Mouse (Mus musculus): Measurements from ENCODE around the gene Cdh13. TPM values are rescaled to one million over a fixed set of nuclear protein-coding genes. Genes with fewer than 3 reads are reported as not detected.

Gene Cdh13
- polyA plus RNA-seq, 1 experiment from 2014 or later = 24.3 TPM

DNA sequence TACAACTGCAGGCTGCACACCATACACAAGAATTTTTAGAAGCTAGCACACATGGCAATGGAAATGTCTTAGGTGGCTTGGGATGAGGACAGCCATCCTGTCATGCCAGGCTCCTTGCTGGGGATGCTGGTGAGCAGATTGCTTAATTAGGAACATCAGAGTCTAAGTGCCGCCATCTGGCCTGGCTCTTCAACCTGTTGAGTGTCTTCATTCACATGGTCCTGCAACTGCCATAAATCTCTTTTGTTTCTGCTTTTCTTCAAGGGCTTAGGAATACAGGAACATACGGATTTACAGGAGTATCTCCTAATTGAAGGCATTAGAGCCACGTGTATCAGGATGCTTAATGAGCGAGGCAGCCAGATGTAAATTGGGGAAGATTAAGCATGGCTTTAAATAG lies 233.5 kb downstream of the Cdh13 start:
- H3K27ac ChIP-seq (replicated peaks; ENCODE audit: low read depth, low read length) = no peak overlapping the region
- no peaks in the 10 kb centered on the region for H3K9me3 ChIP-seq (ENCODE audit: control insufficient read depth, low read length)
- H3K9ac ChIP-seq (ENCODE audit: low read depth, low read length) = no peak overlapping the region
- no peaks in the 10 kb centered on the region for H3K36me3 ChIP-seq (ENCODE audit: control insufficient read depth, insufficient read depth, low read length)
- DNase-seq (ENCODE audit: low spot score) (peak; percentile 2), ATAC-seq (ENCODE audit: low read depth) (no peak)
- no peak overlapping the region for H3K4me3 ChIP-seq (ENCODE audit: low read depth, low read length)
- no peak overlapping the region for H3K4me2 ChIP-seq (ENCODE audit: low read depth, low read length)
- H3K27me3 ChIP-seq (replicated peaks; ENCODE audit: control insufficient read depth, insufficient read depth, low read length) = no peaks in the 10 kb centered on the region
- 54% methylated on average over 4 of the region's 4 CpGs for WGBS
- H3K4me1 ChIP-seq (ENCODE audit: control insufficient read depth, insufficient read depth, low read length) = peaks cover 15% of the 10 kb centered on the region

- 0 out of 2 replicates have a peak overlapping the region, but pooled peaks have one; percentile 12 for H3K4me2 ChIP-seq (ENCODE audit: low read depth, low read length)
- H3K36me3 ChIP-seq (ENCODE audit: control insufficient read depth, insufficient read depth, low read length) = no peaks in the 10 kb centered on the region
- no peaks in the 10 kb centered on the region for H3K27me3 ChIP-seq (replicated peaks; ENCODE audit: control insufficient read depth, insufficient read depth, low read length)
- peak overlapping the region; percentile 52; the same call in 1 of the 2 replicates for H3K27ac ChIP-seq (replicated peaks; ENCODE audit: low read depth, low read length)
- ATAC-seq (ENCODE audit: low read depth) (no peak), DNase-seq (ENCODE audit: low spot score) (peak; percentile 86)
- H3K4me3 ChIP-seq (ENCODE audit: low read depth, low read length) = no peak overlapping the region
- 47% methylated on average over 13 of the region's 13 CpGs for WGBS
- no peaks in the 10 kb centered on the region for H3K9me3 ChIP-seq (ENCODE audit: control insufficient read depth, low read length)
- no peak overlapping the region for H3K9ac ChIP-seq (ENCODE audit: low read depth, low read length)
- peaks cover 15% of the 10 kb centered on the region for H3K4me1 ChIP-seq (ENCODE audit: control insufficient read depth, insufficient read depth, low read length)
Observed at GRCm38 (mm10) chr8:118518030-118518741, 234.7 kb downstream of the Cdh13 start.

GRCm38 (mm10) chr8:118518742-118519102 lies 235.2 kb downstream of the Cdh13 start:
- no peaks in the 10 kb centered on the region for H3K9me3 ChIP-seq (ENCODE audit: control insufficient read depth, low read length)
- H3K9ac ChIP-seq (ENCODE audit: low read depth, low read length) = no peak overlapping the region
- H3K4me1 ChIP-seq (ENCODE audit: control insufficient read depth, insufficient read depth, low read length) = peaks cover 15% of the 10 kb centered on the region
- peak overlapping the region; percentile 52 for H3K27ac ChIP-seq (replicated peaks; ENCODE audit: low read depth, low read length)
- no peak overlapping the region for H3K4me3 ChIP-seq (ENCODE audit: low read depth, low read length)
- no peak overlapping the region for H3K4me2 ChIP-seq (ENCODE audit: low read depth, low read length)
- ATAC-seq (ENCODE audit: low read depth) (no peak), DNase-seq (ENCODE audit: low spot score) (no peak)
- H3K36me3 ChIP-seq (ENCODE audit: control insufficient read depth, insufficient read depth, low read length) = no peaks in the 10 kb centered on the region
- WGBS = 30% methylated on average over 3 of the region's 3 CpGs
- no peaks in the 10 kb centered on the region for H3K27me3 ChIP-seq (replicated peaks; ENCODE audit: control insufficient read depth, insufficient read depth, low read length)

- Histone ChIP-seq H3K4me1 (ENCODE audit: control insufficient read depth, insufficient read depth, low read length) (peaks cover 1% of the 10 kb centered on the region; the same call in 1 of the 2 replicates), H3K9ac (ENCODE audit: low read depth, low read length) (no peak overlapping the region), H3K27me3 (replicated peaks; ENCODE audit: control insufficient read depth, insufficient read depth, low read length) (no peaks in the 10 kb centered on the region), H3K4me3 (ENCODE audit: low read depth, low read length) (no peak overlapping the region), H3K4me2 (ENCODE audit: low read depth, low read length) (no peak overlapping the region), H3K27ac (replicated peaks; ENCODE audit: low read depth, low read length) (no peak overlapping the region), H3K36me3 (ENCODE audit: control insufficient read depth, insufficient read depth, low read length) (no peaks in the 10 kb centered on the region), H3K9me3 (ENCODE audit: control insufficient read depth, low read length) (no peaks in the 10 kb centered on the region)
- ATAC-seq (ENCODE audit: low read depth) = no peak
- 70% methylated on average over 1 of the region's 1 CpGs for WGBS
- DNase-seq (ENCODE audit: low spot score) = no peak
Observed at GRCm38 (mm10) chr8:118523922-118524321, 240.4 kb downstream of the Cdh13 start.

DNA sequence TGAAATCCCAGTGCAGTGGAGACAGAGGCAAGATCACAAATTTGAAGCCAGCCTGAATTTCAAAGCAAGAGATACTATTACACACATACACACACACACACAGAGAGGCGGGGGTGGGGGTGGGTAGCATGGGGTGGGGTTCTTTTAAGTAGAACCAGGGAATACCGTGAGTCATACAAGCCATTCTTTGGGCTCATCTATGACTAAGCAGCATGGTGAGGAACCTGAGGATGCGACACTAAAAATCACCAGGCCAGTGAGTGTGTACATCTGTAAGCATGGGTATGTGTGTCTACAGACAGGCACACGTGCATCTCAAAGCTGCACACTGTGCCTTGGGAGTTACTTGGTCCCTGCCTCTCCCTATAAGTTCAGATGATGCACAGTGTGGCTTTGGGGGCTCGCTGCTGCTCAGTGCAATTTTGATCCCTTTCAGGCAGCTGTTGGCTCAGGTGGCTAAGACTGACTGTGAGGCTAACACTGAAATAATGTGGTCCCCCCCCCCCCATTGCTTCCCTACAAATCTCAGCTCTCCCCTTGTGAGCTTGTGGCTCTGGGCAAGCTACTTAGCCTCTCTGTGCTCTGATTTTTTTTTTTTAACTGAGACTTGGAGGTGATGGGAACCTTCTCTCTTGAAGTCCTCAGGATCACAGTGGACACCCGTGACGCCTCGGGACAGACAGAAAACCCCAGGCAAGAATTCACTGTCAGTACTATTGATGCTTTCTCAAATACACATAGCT lies 255.5 kb downstream of the Cdh13 start:
- 47% methylated on average over 8 of the region's 8 CpGs for WGBS
- ATAC-seq (ENCODE audit: low read depth) = no peak
- Histone ChIP-seq H3K9ac (ENCODE audit: low read depth, low read length) (no peak overlapping the region), H3K9me3 (ENCODE audit: control insufficient read depth, low read length) (no peaks in the 10 kb centered on the region), H3K4me1 (ENCODE audit: control insufficient read depth, insufficient read depth, low read length) (no peaks in the 10 kb centered on the region; the same call in 1 of the 2 replicates), H3K27ac (replicated peaks; ENCODE audit: low read depth, low read length) (no peak overlapping the region), H3K27me3 (replicated peaks; ENCODE audit: control insufficient read depth, insufficient read depth, low read length) (no peaks in the 10 kb centered on the region), H3K36me3 (ENCODE audit: control insufficient read depth, insufficient read depth, low read length) (no peaks in the 10 kb centered on the region), H3K4me2 (ENCODE audit: low read depth, low read length) (no peak overlapping the region), H3K4me3 (ENCODE audit: low read depth, low read length) (no peak overlapping the region)
- peak; percentile 5 for DNase-seq (ENCODE audit: low spot score)

GRCm38 (mm10) chr8:118539559-118539819 lies 256.0 kb downstream of the Cdh13 start:
- no peak overlapping the region for H3K9ac ChIP-seq (ENCODE audit: low read depth, low read length)
- H3K9me3 ChIP-seq (ENCODE audit: control insufficient read depth, low read length) = no peaks in the 10 kb centered on the region
- 11% methylated on average over 5 of the region's 5 CpGs for WGBS
- no peaks in the 10 kb centered on the region; the same call in 1 of the 2 replicates for H3K4me1 ChIP-seq (ENCODE audit: control insufficient read depth, insufficient read depth, low read length)
- H3K27ac ChIP-seq (replicated peaks; ENCODE audit: low read depth, low read length) = no peak overlapping the region
- H3K36me3 ChIP-seq (ENCODE audit: control insufficient read depth, insufficient read depth, low read length) = no peaks in the 10 kb centered on the region
- H3K4me2 ChIP-seq (ENCODE audit: low read depth, low read length) = no peak overlapping the region
- ATAC-seq (ENCODE audit: low read depth) = no peak
- H3K4me3 ChIP-seq (ENCODE audit: low read depth, low read length) = no peak overlapping the region
- no peaks in the 10 kb centered on the region for H3K27me3 ChIP-seq (replicated peaks; ENCODE audit: control insufficient read depth, insufficient read depth, low read length)
- peak; percentile 51 for DNase-seq (ENCODE audit: low spot score)

GRCm38 (mm10) chr8:118539941-118540340 lies 256.4 kb downstream of the Cdh13 start:
- Histone ChIP-seq H3K27ac (replicated peaks; ENCODE audit: low read depth, low read length) (no peak overlapping the region), H3K4me3 (ENCODE audit: low read depth, low read length) (no peak overlapping the region), H3K4me1 (ENCODE audit: control insufficient read depth, insufficient read depth, low read length) (no peaks in the 10 kb centered on the region; the same call in 1 of the 2 replicates), H3K27me3 (replicated peaks; ENCODE audit: control insufficient read depth, insufficient read depth, low read length) (no peaks in the 10 kb centered on the region), H3K9me3 (ENCODE audit: control insufficient read depth, low read length) (no peaks in the 10 kb centered on the region), H3K9ac (ENCODE audit: low read depth, low read length) (no peak overlapping the region), H3K4me2 (ENCODE audit: low read depth, low read length) (no peak overlapping the region), H3K36me3 (ENCODE audit: control insufficient read depth, insufficient read depth, low read length) (no peaks in the 10 kb centered on the region)
- no peak for DNase-seq (ENCODE audit: low spot score)
- ATAC-seq (ENCODE audit: low read depth) = no peak
- WGBS = 56% methylated on average over 4 of the region's 4 CpGs

DNA sequence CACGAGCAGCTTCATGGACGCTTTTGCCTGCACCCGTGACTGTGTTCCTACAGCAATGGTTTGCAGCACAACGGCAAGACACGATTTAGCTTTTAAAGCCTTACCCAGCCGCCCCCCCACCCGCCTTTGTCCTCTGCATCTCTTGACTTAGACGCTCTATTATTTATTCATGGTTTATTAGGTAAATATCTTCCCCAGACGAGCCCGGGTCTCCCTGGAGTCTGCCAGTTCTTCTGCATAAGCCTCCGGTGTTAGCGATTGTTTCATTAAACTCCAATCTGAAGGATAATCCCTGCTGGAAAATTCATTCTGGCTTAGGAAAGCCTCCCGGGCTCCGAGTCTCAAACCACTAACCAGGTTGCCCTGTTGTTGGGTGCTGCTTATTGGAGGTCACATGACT lies 268.9 kb downstream of the Cdh13 start:
- H3K27ac ChIP-seq (replicated peaks; ENCODE audit: low read depth, low read length) = no peak overlapping the region
- DNase-seq (ENCODE audit: low spot score) (no peak), ATAC-seq (ENCODE audit: low read depth) (no peak)
- H3K4me3 ChIP-seq (ENCODE audit: low read depth, low read length) = no peak overlapping the region
- no peaks in the 10 kb centered on the region for H3K36me3 ChIP-seq (ENCODE audit: control insufficient read depth, insufficient read depth, low read length)
- H3K9me3 ChIP-seq (ENCODE audit: control insufficient read depth, low read length) = no peaks in the 10 kb centered on the region
- H3K4me2 ChIP-seq (ENCODE audit: low read depth, low read length) = no peak overlapping the region
- H3K9ac ChIP-seq (ENCODE audit: low read depth, low read length) = no peak overlapping the region
- 83% methylated on average over 14 of the region's 14 CpGs for WGBS
- no peaks in the 10 kb centered on the region for H3K4me1 ChIP-seq (ENCODE audit: control insufficient read depth, insufficient read depth, low read length)
- H3K27me3 ChIP-seq (replicated peaks; ENCODE audit: control insufficient read depth, insufficient read depth, low read length) = no peaks in the 10 kb centered on the region

- Histone ChIP-seq H3K4me3 (ENCODE audit: low read depth, low read length) (no peak overlapping the region), H3K9ac (ENCODE audit: low read depth, low read length) (no peak overlapping the region), H3K4me2 (ENCODE audit: low read depth, low read length) (no peak overlapping the region), H3K9me3 (ENCODE audit: control insufficient read depth, low read length) (no peaks in the 10 kb centered on the region), H3K36me3 (ENCODE audit: control insufficient read depth, insufficient read depth, low read length) (no peaks in the 10 kb centered on the region), H3K27me3 (replicated peaks; ENCODE audit: control insufficient read depth, insufficient read depth, low read length) (no peaks in the 10 kb centered on the region), H3K27ac (replicated peaks; ENCODE audit: low read depth, low read length) (no peak overlapping the region), H3K4me1 (ENCODE audit: control insufficient read depth, insufficient read depth, low read length) (no peaks in the 10 kb centered on the region)
- 77% methylated on average over 4 of the region's 4 CpGs for WGBS
- ATAC-seq (ENCODE audit: low read depth) (no peak), DNase-seq (ENCODE audit: low spot score) (no peak)
Observed at GRCm38 (mm10) chr8:118552842-118553241, 269.3 kb downstream of the Cdh13 start.
